Mouse (Mus musculus) gastrocnemius, postnatal 4 days (tissue): ENCODE data around the gene Gpr156. TPM values are rescaled to one million over a fixed set of nuclear protein-coding genes. Genes with fewer than 3 reads are reported as not detected.

Experiments used
- DNase-seq, 2 experiments: peaks; one replicate each; pipeline ENCODE4 v3.0.0; 2021 to 2022; ENCODE audit warnings: low spot score in 2 of 2, mixed read lengths in 2 of 2
- long read RNA-seq, 2 experiments: library from polyadenylated mRNA; stranded (forward); transcript quantifications; one replicate each; pipeline ENCODE4 v2.0.0; 2021
- total RNA-seq, 2 experiments: library from RNA; stranded (reverse); gene quantifications; 2 replicates each; pipeline ENCODE4 v1.2.3; 2021

The Gpr156 gene
- total RNA-seq = 1 to 10 TPM in 1 of 2 experiments, under 1 TPM in 1; 0.88 to 1.5 TPM
- long read RNA-seq, experiment 1, partial matches to known transcripts = 0 of 2 reads
- long read RNA-seq, experiment 1, other reads (novel, unspliced or antisense) = 2 of 2 reads
- long read RNA-seq, experiment 2, partial matches to known transcripts = 0 of 1 reads
- long read RNA-seq, experiment 2, other reads (novel, unspliced or antisense) = 1 of 1 reads

GRCm38 (mm10) chr16:37916138-37916817 is at the start of gene Gpr156:
Gene Gpr156, plus strand, starts transcription at chr16:37916496.
- DNase-seq = peak; percentile 29 to 33

- DNase-seq = peak; percentile 63 to 86
These were observed 48.3 kb upstream of the Gpr156 start, which contains the start of gene Lrrc58 for GRCm38 (mm10) chr16:37867791-37868505. Gene Lrrc58, plus strand, starts transcription at chr16:37868389.

DNA sequence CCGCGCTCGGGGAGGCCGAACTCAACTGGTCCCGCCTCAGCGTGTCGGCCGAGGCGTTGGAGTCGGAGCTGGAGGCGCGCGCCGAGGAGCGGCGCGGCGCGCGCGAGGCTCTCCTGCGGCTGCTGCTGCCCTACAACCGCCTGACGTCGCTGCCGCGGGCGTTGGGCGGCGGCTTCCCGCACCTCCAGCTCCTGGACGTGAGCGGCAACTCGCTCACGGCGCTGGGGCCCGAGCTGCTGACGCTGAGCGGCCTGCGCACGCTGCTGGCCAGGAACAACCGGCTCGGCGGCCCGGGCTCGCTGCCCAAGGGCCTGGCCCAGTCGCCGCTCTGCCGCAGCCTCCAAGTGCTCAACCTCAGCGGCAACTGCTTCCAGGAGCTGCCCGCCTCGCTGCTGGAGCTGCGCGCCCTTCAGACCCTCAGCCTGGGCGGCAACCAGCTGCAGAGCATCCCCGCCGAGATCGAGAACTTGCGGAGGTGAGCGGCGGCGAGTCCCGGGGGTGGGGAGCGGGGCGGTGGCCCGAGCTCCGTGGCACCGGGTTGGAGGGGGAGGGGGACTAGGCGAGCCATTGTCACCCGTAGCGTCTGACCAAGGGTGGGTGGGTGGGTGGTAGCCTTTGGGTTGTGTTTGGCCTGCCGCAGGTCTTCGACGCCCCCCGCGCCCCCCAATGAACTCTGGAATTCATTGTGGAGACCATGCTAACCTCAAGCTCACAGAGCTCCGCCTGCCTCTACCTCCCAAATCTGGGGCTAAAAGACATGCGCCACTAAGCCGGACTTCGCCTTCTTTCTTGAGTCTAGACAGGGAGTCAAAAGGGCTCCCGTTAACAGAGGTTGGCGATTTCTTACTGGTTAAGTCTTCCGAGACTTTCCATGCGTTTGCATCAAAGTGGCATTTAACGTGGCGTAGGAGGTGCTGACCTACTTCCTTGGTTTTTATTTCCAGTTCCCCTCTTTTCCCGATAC is 47.5 kb upstream of the Gpr156 start:
- peak; percentile 64 to 68 for DNase-seq

DNA sequence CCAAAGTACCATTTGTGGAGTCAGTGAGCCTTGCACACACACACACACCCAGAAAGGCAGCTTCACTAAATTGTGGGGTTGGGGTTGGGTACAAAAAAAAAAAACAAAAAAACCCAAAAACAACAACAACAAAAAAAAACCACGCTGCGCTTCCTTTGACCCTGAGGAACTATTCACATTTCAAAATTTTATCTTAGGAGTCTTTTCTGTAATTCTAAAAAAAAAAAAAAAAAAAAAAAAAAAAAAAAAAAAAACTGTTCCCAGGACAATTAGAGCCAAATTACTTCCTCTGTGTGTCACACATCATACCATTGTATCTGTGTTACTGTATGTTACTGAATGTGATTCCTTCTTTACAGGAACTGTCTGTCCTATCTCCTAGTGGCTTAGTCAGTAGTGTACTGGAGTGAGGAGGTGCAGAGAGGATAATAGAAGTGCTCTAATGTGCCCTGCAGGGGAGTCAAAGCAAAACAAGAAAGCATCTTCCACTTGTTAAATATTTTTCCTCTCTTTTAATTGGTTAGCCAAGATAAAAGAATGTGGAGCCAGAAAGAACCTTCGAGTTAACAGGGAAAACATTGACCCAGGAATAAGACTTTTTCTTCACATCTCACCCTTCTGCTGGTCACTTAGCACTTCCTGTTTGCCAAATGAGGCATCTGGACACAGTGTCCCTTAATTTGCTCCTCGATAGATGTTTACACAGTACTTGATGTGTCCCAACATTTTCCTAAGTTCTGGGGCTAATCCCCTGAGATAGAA is 46.6 kb upstream of the Gpr156 start:
- DNase-seq = no peak

- no peak for DNase-seq
These were observed 45.1 kb upstream of the Gpr156 start for GRCm38 (mm10) chr16:37871112-37871715.

GRCm38 (mm10) chr16:37874501-37875235 is 41.6 kb upstream of the Gpr156 start:
- DNase-seq = no peak

DNA sequence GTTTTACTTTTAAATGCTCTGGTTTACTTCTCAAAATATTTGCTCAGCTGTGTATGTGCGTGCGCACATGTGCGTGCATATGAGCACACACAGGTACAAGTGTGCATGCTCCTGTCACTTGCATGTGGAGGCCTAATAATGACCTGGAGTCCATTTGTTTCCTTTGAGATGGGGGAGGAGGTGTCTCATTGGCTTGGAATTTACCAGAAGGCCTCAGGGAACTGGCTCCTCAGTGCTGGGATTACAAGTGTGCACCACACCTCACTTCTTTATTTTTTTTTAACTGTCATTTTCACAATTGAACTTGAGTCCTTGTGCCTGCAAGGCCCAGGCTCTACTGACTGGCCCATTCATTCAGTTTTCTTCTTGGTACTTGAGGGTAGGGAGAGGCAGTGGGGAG is 38.9 kb upstream of the Gpr156 start:
- DNase-seq = no peak

- no peak for DNase-seq
These were observed 37.3 kb upstream of the Gpr156 start for GRCm38 (mm10) chr16:37878951-37879505.

- no peak for DNase-seq
These were observed 36.4 kb upstream of the Gpr156 start for GRCm38 (mm10) chr16:37879750-37880419.

DNA sequence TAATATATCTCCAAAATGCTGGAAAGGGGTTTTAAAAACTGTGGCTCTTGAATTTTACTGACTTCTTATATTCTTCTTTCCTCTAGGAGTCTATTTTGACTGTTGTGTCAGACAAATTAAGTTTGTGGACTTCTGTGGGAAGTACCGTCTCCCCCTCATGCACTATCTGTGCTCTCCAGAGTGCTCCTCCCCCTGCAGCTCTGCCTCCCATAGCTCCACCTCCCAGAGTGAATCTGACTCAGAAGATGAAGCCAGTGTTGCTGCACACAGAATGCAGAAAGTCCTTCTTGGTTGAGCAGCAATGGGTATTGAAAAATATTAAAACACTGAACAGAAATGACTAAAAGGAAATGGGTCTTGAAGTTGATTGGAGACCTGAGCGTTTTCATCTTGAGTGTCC is 35.1 kb upstream of the Gpr156 start:
- DNase-seq = no peak

DNA sequence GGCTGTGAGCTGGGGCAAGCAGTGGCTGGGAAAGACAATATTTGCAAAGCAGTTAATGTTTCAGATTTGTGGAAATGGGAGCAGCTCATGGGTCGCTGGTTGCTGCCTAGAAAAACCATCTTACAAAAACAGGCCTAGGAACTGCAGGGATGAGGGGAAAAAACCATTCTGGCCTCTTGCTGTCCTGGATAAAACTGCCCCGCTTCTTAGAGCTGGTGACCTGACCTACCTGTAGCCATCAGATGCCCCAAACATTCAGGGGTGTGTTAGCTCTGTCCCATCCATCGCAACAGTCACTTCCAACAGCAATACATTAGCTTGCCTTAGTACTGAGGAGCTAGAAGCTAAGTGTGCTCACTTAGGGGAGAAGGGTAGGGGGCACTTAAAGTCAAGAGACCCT is 27.3 kb upstream of the Gpr156 start:
- no peak for DNase-seq

DNA sequence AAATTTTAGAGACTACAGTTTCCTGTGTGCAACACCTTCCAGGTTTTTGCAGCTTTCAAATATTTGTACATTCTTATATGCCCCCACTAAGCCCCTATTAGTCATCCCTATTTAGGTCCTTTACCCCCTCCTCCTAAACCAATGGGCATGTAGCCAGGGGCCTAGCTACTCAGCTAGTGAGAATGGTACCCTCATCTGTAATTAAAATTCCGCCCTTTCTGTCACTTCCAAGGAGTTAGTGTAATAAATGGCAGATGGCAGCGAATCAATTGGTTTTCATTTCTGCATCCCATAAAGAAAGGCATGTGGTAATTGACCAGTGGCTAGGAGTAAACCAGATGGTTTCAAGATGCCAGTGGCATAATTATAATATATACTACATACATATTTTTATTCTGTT is 23.6 kb upstream of the Gpr156 start:
- DNase-seq = no peak

DNA sequence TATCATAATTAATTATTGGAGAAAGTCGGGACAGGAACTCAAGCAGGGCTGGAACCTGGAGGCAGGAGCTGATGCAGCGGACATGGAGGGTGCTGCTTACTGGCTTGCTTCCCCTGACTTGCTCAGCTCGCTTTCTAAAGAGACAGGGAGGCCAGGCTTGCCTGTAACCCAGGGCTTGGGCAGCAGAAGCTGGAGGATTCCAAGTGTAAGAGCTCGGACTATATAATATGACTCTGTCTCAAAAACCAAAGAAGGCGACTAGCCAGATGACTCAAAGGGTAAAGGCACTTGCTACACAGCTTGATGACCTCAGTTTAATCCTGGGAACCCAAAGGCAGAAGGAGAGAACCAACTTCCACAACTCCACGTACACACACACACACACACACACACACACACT is 22.9 kb upstream of the Gpr156 start:
- no peak for DNase-seq

GRCm38 (mm10) chr16:37893942-37894341 is 22.4 kb upstream of the Gpr156 start:
- no peak for DNase-seq

GRCm38 (mm10) chr16:37898790-37899189 is 17.5 kb upstream of the Gpr156 start:
- no peak for DNase-seq

- DNase-seq = no peak
These were observed 16.9 kb upstream of the Gpr156 start for GRCm38 (mm10) chr16:37899357-37899756.

DNA sequence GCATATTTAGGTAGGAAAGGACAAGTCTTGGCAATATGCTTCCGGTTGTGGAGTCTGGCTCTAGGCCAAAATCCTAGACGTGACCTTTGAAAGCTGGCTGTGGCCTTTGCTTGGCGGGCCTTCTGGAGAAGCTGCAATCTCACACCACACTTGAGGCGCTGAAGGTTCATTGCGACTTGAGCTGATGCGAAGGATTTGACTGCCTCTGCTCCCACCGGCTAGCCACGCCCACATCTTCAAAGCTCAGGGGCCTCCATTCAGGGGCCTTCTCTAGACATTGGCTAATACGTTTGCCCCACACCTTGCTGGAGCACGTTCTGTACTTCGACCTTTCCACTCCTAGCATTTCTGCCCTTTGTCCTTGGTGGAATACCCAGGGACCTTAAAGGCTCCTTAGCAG is 15.0 kb upstream of the Gpr156 start:
- DNase-seq = no peak

DNA sequence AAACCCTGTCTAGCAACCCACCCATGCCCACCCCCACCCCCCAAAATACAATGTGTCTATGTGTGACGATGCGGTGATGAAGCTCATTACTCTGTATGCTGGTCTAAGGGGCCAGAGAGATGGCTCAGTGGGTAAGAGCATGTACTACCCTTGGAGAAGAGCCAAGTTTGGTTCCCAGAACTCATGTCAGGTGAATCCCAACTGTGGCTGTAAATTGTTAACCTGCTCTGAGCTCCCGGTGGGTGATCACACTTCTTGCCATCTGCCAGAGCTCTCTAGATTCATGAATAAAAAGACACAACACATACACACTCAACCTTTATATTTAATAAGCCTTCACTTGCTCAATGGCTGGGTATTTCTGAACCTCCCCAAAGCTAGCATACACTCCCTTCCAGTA is 9.8 kb upstream of the Gpr156 start:
- no peak for DNase-seq
